Mouse (Mus musculus) heart, adult 2 months (tissue): ENCODE measurements around the gene Hs6st1.

ENCODE experiments used
- EP300 ChIP-seq: fragments of 200-500 bp; IDR thresholded peaks from 2 replicates; pipeline ENCODE4 v1.6.1; 2011; ENCODE audit warnings: low read depth, low read length, control low read depth; ENCODE audit not compliant: insufficient read depth
- POLR2A ChIP-seq: fragments of 200-500 bp; IDR thresholded peaks from 2 replicates; pipeline ENCODE4 v1.6.1; 2011; ENCODE audit warnings: mild to moderate bottlenecking, low read depth, low read length, control low read depth; ENCODE audit not compliant: insufficient read depth

DNA sequence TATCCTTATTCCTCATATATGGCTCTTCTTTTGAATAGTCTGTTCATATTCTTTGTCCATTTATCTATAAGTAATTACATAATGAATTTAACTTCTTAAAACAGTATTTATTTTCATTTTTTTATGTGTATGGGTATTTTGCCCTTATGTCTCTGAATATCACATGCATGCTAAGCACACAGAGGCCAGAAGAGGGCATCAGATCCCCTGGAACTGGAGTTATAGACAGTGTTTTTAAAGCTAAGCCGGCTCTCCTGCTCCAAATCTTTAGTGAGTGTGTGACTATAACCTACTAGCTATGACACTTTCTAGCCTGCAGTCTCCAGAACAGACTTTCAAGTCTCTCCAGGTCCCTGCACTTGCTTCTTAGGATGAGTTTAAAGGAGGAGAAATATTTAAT is 76.8 kb downstream of the Hs6st1 start:
- no peak for TF ChIP-seq POLR2A
- TF ChIP-seq EP300: no peak
